Mouse (Mus musculus): ENCODE results near the gene Plpp4. TPM values are rescaled to one million over a fixed set of nuclear protein-coding genes. Genes with fewer than 3 reads are reported as not detected.

The Plpp4 gene
- total and polyA plus RNA-seq, 3 experiments = not detected

GRCm38 (mm10) chr7:129308661-129309060, 51.8 kb downstream of the Plpp4 start:
- Histone ChIP-seq H3K9ac (ENCODE audit: insufficient read depth, low read depth) (no peak overlapping the region), H3K9me3 (replicated peaks; ENCODE audit: low read length) (no peaks in the 10 kb centered on the region), H3K27me3 (replicated peaks) (peaks cover 87% of the 10 kb centered on the region), H3K79me2 (replicated peaks; ENCODE audit: control insufficient read depth, extremely low read depth, insufficient read depth, poor library complexity, severe bottlenecking) (no peaks in the 10 kb centered on the region), H3K36me3 (replicated peaks in 1 of 2; ENCODE audit: control insufficient read depth in 1 of 2, insufficient read depth in 1 of 2, low read length in 1 of 2) (no peaks in the 10 kb centered on the region), H3K4me1 (ENCODE audit: control insufficient read depth in 1 of 2, insufficient read depth in 2 of 2) (no peaks in the 10 kb centered on the region), H3K27ac (ENCODE audit: insufficient read depth, low read depth) (no peak overlapping the region), H3K4me2 (ENCODE audit: insufficient read depth, low read depth, poor library complexity, severe bottlenecking) (no peak overlapping the region), H3K4me3 (replicated peaks in 1 of 3; ENCODE audit: low read depth in 2 of 3, low read length in 2 of 3, poor library complexity in 1 of 3) (no peak overlapping the region)
- no peak for DNase-seq (ENCODE audit: extremely low read depth)
- dilution Hi-C loops (cut with MboI; ENCODE audit: extremely low pct_ligation_motif_present, extremely low pct_unique_long_range_greater_than_20kb, low sequenced_read_pairs) (no loop called here), in situ Hi-C loops (cut with MboI; ENCODE audit: low pct_ligation_motif_present, low pct_unique_long_range_greater_than_20kb, low sequenced_read_pairs) (loop anchor here (25.0 kb wide), 1 partner anchor 446 kb away; no protein-coding TSS in a partner anchor)
- no peak for TF ChIP-seq KAT2A (IDR thresholded peaks at IDR 0.05; ENCODE audit: insufficient replicate concordance, low read length)
- TF ChIP-seq MEF2A (IDR thresholded peaks at IDR 0.05; ENCODE audit: borderline replicate concordance, low read depth, low read length) = no peak
- TF ChIP-seq POLR2A (IDR thresholded peaks at IDR 0.05; ENCODE audit: low read depth, low read length) = no peak
- no peak for TF ChIP-seq USF2 (conservative IDR thresholded peaks at IDR 0.05; ENCODE audit: low read depth, low read length)
- no peak for TF ChIP-seq E2F4 (IDR thresholded peaks at IDR 0.05; ENCODE audit: insufficient replicate concordance, low read depth, low read length)
- TF ChIP-seq IRF4 (IDR thresholded peaks at IDR 0.05; ENCODE audit: low read depth, low read length) = no peak
- no peak for TF ChIP-seq JUN (IDR thresholded peaks at IDR 0.05; ENCODE audit: insufficient read depth, low read depth, low read length)
- no peak for TF ChIP-seq MYC (IDR thresholded peaks at IDR 0.05; ENCODE audit: low read depth, low read length)
- no peak for TF ChIP-seq EP300 (IDR thresholded peaks at IDR 0.05; ENCODE audit: low read length)
- no peak for TF ChIP-seq ZC3H11A (IDR thresholded peaks at IDR 0.05; ENCODE audit: low read depth, low read length)
- TF ChIP-seq BHLHE40 (IDR thresholded peaks at IDR 0.05; ENCODE audit: low read depth, low read length) = no peak

DNA sequence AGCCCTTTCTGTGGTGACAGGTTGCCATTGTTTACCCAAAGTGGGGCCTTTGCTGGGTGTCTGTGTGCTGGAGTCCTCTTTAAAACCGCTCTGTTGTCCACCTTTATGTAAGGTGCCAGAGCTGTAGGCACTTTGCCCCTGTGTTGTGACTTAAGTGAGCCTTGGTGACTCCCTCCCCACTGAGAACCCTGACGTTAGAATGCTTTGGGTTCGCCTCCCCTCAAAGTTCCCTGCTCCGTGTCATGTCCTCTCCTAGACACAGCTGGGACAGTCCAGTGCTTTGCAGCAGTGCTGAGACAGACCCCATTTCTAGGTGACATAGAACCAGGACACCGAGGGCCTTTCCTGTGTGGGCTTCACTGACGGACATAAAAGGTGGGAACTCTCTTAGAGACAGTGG, 55.7 kb downstream of the Plpp4 start:
- dilution Hi-C loops (cut with MboI; ENCODE audit: extremely low pct_ligation_motif_present, extremely low pct_unique_long_range_greater_than_20kb, low sequenced_read_pairs) (no loop called here), in situ Hi-C loops (cut with MboI; ENCODE audit: low pct_ligation_motif_present, low pct_unique_long_range_greater_than_20kb, low sequenced_read_pairs) (loop anchor here (25.0 kb wide), 1 partner anchor 450 kb away; no protein-coding TSS in a partner anchor)
- no peak overlapping the region for H3K27ac ChIP-seq (ENCODE audit: insufficient read depth, low read depth)
- H3K27me3 ChIP-seq (replicated peaks) = peaks cover 79% of the 10 kb centered on the region
- H3K4me2 ChIP-seq (ENCODE audit: insufficient read depth, low read depth, poor library complexity, severe bottlenecking) = no peak overlapping the region
- no peaks in the 10 kb centered on the region for H3K4me1 ChIP-seq (ENCODE audit: control insufficient read depth in 1 of 2, insufficient read depth in 2 of 2)
- no peak overlapping the region for H3K9ac ChIP-seq (ENCODE audit: insufficient read depth, low read depth)
- H3K9me3 ChIP-seq (replicated peaks; ENCODE audit: low read length) = no peaks in the 10 kb centered on the region
- H3K4me3 ChIP-seq (replicated peaks in 1 of 3; ENCODE audit: low read depth in 2 of 3, low read length in 2 of 3, poor library complexity in 1 of 3) = no peak overlapping the region
- TF ChIP-seq MAFK (IDR thresholded peaks at IDR 0.05; ENCODE audit: insufficient replicate concordance, low read length) (no peak), RAD21 (IDR thresholded peaks at IDR 0.05; ENCODE audit: low read depth, low read length) (no peak), ZC3H11A (IDR thresholded peaks at IDR 0.05; ENCODE audit: low read depth, low read length) (no peak), ZMIZ1 (IDR thresholded peaks at IDR 0.05; ENCODE audit: low read depth, low read length) (no peak), CTCF (conservative IDR thresholded peaks at IDR 0.05 in 1 of 2, IDR thresholded peaks at IDR 0.05 in 1 of 2; ENCODE audit: low read depth in 2 of 2, low read length in 2 of 2) (no peak), MEF2A (IDR thresholded peaks at IDR 0.05; ENCODE audit: borderline replicate concordance, low read depth, low read length) (no peak), POLR2A (IDR thresholded peaks at IDR 0.05; ENCODE audit: low read depth, low read length) (no peak), EP300 (IDR thresholded peaks at IDR 0.05; ENCODE audit: low read length) (no peak), BHLHE40 (IDR thresholded peaks at IDR 0.05; ENCODE audit: low read depth, low read length) (no peak)
- no peaks in the 10 kb centered on the region for H3K79me2 ChIP-seq (replicated peaks; ENCODE audit: control insufficient read depth, extremely low read depth, insufficient read depth, poor library complexity, severe bottlenecking)
- no peak for DNase-seq (ENCODE audit: extremely low read depth)
- no peaks in the 10 kb centered on the region for H3K36me3 ChIP-seq (replicated peaks in 1 of 2; ENCODE audit: control insufficient read depth in 1 of 2, insufficient read depth in 1 of 2, low read length in 1 of 2)
